Mouse (Mus musculus): ENCODE data around the gene Pdap1. TPM values are rescaled to one million over a fixed set of nuclear protein-coding genes. Genes with fewer than 3 reads are reported as not detected.

Gene Pdap1
- 116 and 136 TPM in 2 replicates for polyA plus RNA-seq (2016; fragmentation: Nextera tagmentation; extraction: Ambion mirVana)

DNA sequence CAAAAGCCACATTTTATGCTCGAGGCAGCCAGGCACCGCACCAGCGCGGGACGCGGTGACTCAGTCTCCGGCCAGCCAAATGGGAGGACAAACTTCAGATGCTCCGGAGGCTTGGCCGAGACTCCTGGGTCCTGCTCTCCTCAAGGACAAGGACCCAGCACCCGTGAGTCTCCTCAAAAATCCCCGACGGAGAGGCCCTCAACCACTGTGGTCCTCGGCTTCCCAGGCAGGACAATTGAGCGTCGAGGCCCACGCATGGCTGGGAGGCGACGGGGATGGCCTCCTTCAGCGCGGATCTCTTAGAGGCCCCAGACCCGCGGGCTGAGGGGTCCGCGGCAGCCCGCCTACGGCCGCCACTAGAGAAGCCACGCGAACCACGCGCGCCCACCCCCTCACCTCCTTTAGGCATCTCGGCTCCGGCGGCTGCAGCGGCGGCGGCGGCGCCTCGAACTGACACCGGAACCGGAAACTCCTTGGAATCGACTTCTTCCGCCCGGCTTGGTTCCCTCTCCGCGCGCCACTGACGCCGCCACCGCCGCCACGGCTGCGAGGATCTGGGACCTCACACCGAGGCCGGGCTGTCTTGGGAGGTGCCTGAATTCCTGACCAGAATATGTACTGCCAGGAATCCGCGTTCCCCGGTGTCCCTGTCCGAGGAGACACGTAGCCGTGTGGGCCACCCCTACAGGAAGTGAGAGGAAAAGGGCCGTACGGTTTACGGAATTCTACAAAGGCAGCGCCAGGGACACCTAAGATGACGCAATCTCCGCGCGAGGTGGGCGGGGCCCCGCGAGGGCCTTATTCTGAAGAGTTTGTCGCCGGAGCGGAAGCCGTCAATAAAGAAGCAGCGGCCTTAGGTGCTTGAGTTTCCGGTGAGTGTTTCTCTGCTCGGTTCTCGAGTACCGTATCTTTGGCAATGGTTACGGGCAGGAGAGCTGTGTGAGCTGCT is at the start of gene Pdap1, which contains the start of gene Bud31:
Pdap1 (minus strand) TSS at position 668 of the 949 bp plus-strand sequence.
Bud31 (plus strand) TSS at position 792 of the 949 bp plus-strand sequence.
- WGBS = under 1% methylated on average over 84 of the region's 84 CpGs
- Histone ChIP-seq H3K27me3 (replicated peaks) (no peaks in the 10 kb centered on the region), H3K4me1 (peaks cover 26% of the 10 kb centered on the region), H3K9me3 (no peaks in the 10 kb centered on the region), H3K4me2 (replicated peaks) (peak within 1 kb of the TSS; percentile 84), H3K36me3 (peaks cover 48% of the 10 kb centered on the region), H3K9ac (peak within 1 kb of the TSS; percentile 91), H3K4me3 (peak within 1 kb of the TSS; percentile 93), H3K27ac (peak within 1 kb of the TSS; percentile 74)
- ATAC-seq (ENCODE audit: low FRiP score, low read depth) = peak; percentile 92

DNA sequence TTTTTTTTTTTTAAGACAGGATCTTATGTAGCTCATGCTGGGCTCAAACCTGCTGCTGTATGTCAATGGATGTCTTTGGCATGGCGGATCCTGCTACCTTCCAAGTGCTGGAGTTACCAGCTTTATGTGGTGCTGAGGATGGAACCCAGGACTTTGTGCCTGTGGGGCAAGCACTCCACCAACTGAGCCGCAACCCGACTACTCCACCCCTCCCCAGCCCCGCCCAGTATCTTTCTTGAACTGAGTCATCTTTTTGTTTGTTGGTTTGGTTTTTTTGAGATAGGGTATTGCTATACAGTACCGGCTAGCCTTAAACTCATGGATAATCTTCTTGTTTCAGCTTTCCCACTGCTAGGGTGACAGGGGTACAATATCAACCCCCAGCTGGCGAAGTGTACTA is 49.4 kb upstream of the Pdap1 start:
- Histone ChIP-seq H3K36me3 (peaks cover 42% of the 10 kb centered on the region), H3K27ac (no peak overlapping the region), H3K4me2 (replicated peaks) (peak overlapping the region; percentile 85), H3K9me3 (no peaks in the 10 kb centered on the region), H3K4me3 (no peak overlapping the region), H3K4me1 (peaks cover 16% of the 10 kb centered on the region), H3K27me3 (replicated peaks) (no peaks in the 10 kb centered on the region), H3K9ac (no peak overlapping the region)
- 98% methylated on average over 6 of the region's 6 CpGs for WGBS
- ATAC-seq (ENCODE audit: low FRiP score, low read depth) = no peak

DNA sequence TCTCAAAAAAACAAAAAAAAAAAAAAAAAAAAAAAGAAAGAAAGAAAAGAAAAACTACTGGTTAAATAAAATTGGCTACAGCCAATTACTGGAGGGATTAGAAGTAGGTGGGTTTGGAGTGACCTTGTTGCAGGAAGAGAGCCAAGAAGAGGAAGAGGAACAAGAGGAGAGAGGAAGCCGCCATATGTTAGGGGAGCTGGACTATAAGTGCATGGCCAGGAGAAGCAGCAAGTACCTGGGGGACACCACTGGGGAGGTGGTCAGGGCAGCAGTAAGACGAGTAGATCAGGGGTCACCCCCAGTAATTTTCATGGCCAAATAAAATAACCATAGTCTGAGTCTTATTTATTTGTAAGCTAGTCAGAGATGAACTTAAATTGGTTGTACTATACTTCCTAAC is 45.2 kb upstream of the Pdap1 start:
- no peak overlapping the region for H3K9ac ChIP-seq
- peaks cover 76% of the 10 kb centered on the region for H3K36me3 ChIP-seq
- ATAC-seq (ENCODE audit: low FRiP score, low read depth) = no peak
- peaks cover 7% of the 10 kb centered on the region for H3K4me1 ChIP-seq
- no peaks in the 10 kb centered on the region for H3K9me3 ChIP-seq
- no peaks in the 10 kb centered on the region for H3K27me3 ChIP-seq (replicated peaks)
- H3K4me2 ChIP-seq (replicated peaks) = no peak overlapping the region
- WGBS = 97% methylated on average over 2 of the region's 2 CpGs
- no peak overlapping the region for H3K4me3 ChIP-seq
- no peak overlapping the region for H3K27ac ChIP-seq

DNA sequence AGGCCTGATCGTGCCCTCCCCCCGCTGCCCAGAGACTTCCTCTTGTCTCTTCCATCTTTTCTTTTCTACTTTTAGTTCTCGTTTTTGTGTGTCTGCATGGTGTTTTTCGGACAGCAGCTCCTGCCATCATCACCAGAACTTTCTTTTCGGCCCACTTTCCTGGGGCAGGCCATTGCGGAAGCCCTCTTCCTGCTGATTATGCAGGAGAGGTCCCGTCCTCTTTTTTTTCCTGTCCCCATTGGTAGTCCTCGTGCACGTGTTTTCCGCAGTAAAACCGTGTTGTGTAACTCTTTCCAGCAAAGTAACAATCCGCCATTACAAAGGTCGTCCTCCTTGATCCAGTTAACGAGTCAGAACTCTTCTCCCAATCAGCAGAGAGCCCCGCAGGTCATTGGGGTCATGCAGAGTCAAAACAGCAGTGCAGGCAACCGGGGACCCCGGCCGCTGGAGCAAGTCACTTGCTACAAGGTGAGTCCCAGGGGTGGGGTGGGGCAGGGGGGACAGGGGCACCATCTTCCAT is 38.5 kb upstream of the Pdap1 start:
- H3K4me2 ChIP-seq (replicated peaks) = no peak overlapping the region
- H3K27ac ChIP-seq = no peak overlapping the region
- H3K27me3 ChIP-seq (replicated peaks) = no peaks in the 10 kb centered on the region
- peaks cover 100% of the 10 kb centered on the region for H3K36me3 ChIP-seq
- no peaks in the 10 kb centered on the region for H3K4me1 ChIP-seq
- H3K4me3 ChIP-seq = no peak overlapping the region
- H3K9ac ChIP-seq = no peak overlapping the region
- WGBS = 89% methylated on average over 18 of the region's 18 CpGs
- ATAC-seq (ENCODE audit: low FRiP score, low read depth) = no peak
- no peaks in the 10 kb centered on the region for H3K9me3 ChIP-seq

DNA sequence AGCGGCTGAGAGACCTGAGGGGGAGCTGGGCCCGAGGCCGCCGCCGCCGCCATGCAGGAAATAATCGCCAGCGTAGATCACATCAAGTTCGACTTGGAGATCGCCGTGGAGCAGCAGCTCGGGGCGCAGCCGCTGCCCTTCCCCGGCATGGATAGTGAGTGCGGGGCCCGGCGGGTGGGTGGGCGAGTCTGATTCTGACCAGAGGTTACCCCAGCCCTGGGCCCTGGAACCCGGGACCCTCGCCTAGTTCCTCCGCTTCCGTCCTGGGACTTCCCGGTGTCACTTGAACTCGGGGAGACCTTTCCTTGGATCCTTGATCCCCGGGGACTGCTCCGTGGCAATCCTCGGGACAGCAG is 27.2 kb upstream of the Pdap1 start:
- ATAC-seq (ENCODE audit: low FRiP score, low read depth) = peak; percentile 71
- H3K27ac ChIP-seq = peak overlapping the region; percentile 42; the same call in 1 of the 2 replicates
- H3K9ac ChIP-seq = peak overlapping the region; percentile 95
- no peaks in the 10 kb centered on the region for H3K9me3 ChIP-seq
- peak overlapping the region; percentile 90 for H3K4me2 ChIP-seq (replicated peaks)
- H3K36me3 ChIP-seq = peaks cover 46% of the 10 kb centered on the region
- peaks cover 24% of the 10 kb centered on the region for H3K4me1 ChIP-seq
- peak overlapping the region; percentile 91 for H3K4me3 ChIP-seq
- no peaks in the 10 kb centered on the region for H3K27me3 ChIP-seq (replicated peaks)
- under 1% methylated on average over 28 of the region's 28 CpGs for WGBS

DNA sequence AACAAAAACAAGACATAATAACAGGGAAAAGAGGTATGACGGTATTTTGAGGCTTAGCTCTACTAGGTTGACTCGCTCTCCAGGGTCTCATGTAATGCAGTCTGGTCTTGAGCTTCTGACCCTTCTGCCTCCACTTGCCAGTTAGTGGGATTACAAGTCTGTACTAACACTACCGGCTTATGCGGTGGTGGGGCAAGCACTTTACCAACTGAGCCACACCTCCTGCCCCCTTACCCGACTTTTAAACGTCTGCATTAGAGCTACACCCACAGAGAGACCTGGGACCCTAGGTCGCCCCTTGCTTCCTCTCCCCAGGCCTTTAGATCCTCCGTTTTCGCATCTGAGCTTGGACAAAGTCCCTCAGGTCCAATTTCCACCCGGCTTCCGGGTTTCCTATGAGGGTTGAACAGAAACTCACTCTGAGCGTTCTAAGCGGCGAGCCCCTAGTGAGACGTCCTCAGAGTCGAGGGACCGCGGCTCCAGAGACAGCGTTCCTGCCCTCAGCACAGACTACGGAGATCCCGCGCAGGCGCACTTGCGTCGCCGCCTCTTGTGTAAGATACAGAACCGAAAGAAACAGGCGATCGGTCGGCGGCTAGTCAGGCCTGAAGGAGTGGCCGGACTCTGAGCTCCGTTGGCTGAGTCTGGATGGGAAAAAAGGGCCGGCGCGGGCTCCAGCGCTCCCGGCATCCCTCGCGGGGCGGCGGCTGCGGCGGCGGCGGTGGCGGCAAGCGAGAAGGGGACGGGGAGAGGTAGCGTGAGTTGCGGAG is 26.7 kb upstream of the Pdap1 start, which contains the start of the genes Ptcd1 and Cpsf4:
Ptcd1 (minus strand) TSS at position 573 of the 770 bp plus-strand sequence.
Cpsf4 (plus strand) TSS at position 678 of the 770 bp plus-strand sequence.
- peak within 1 kb of the TSS; percentile 90 for H3K4me2 ChIP-seq (replicated peaks)
- peak within 1 kb of the TSS; percentile 42; the same call in 1 of the 2 replicates for H3K27ac ChIP-seq
- peak within 1 kb of the TSS; percentile 95 for H3K9ac ChIP-seq
- under 1% methylated on average over 51 of the region's 51 CpGs for WGBS
- ATAC-seq (ENCODE audit: low FRiP score, low read depth) = peak; percentile 95
- peaks cover 43% of the 10 kb centered on the region for H3K36me3 ChIP-seq
- peak within 1 kb of the TSS; percentile 91 for H3K4me3 ChIP-seq
- H3K27me3 ChIP-seq (replicated peaks) = no peaks in the 10 kb centered on the region
- peaks cover 24% of the 10 kb centered on the region for H3K4me1 ChIP-seq
- H3K9me3 ChIP-seq = no peaks in the 10 kb centered on the region

DNA sequence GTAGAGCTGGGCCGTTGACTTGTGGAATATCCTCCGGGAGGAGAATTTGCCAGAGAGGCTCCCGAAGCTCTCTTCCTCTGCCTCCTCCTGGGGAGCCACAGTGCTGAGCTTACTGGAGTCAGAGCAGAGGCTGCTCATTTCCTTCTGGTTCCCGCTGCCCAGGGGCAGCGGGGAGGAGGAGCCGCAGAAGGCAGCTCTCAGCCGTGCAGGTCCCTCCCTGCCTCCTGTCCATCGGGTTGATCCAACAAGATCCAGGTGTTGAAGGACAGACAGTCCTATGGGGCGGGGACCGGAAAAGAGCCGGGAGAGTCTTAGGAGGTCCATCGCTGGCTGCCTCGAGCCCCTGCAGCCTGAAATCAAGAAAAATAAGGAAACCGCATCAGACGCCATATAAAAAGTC is 25.1 kb upstream of the Pdap1 start:
- peaks cover 43% of the 10 kb centered on the region for H3K36me3 ChIP-seq
- H3K27ac ChIP-seq = no peak overlapping the region
- peaks cover 24% of the 10 kb centered on the region for H3K4me1 ChIP-seq
- ATAC-seq (ENCODE audit: low FRiP score, low read depth) = no peak
- 92% methylated on average over 15 of the region's 15 CpGs for WGBS
- no peak overlapping the region for H3K4me2 ChIP-seq (replicated peaks)
- H3K9me3 ChIP-seq = no peaks in the 10 kb centered on the region
- H3K4me3 ChIP-seq = no peak overlapping the region
- H3K9ac ChIP-seq = no peak overlapping the region
- no peaks in the 10 kb centered on the region for H3K27me3 ChIP-seq (replicated peaks)

DNA sequence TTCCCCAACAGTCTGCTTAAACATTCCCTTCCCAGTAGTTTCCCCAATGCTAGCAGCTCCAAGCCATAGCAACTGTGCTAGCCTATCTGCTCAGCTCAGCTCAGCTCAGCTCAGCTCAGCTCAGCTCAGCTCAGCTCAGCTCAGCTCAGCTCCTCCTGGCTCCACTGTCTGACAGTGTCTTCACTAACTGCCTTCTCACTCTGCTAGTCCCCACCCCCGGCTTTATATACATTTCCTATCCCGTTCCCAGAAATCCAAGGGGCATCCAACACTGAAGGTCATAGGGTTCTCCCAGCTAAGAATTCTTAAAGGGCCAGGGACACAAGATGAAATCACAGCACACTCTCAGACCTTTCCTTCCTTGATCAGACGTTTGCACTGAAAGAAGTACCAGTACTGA is 24.7 kb upstream of the Pdap1 start:
- Histone ChIP-seq H3K27me3 (replicated peaks) (no peaks in the 10 kb centered on the region), H3K9me3 (no peaks in the 10 kb centered on the region), H3K36me3 (peaks cover 44% of the 10 kb centered on the region), H3K4me3 (no peak overlapping the region), H3K9ac (no peak overlapping the region), H3K4me1 (peaks cover 24% of the 10 kb centered on the region), H3K4me2 (replicated peaks) (no peak overlapping the region), H3K27ac (no peak overlapping the region)
- ATAC-seq (ENCODE audit: low FRiP score, low read depth) = no peak
- 69% methylated on average over 3 of the region's 3 CpGs for WGBS

DNA sequence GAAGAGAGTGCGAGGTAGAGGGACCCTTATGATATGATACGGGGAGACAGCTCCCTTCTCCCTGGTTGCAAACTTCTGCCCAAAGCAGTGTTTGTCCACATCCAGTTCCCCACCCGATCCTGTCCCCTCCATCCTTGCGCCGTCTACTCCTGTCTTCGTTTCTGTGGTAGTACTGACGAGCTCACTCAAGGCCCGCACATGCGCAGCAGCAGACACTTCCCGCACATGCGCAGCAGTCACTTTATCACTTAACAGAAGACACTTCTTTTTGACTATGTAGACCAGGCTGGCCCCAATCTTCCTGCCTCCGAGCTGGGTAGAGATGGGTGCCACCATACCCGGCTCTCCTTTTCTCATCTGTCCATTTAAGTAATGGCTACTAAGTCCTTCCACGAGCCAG is 21.3 kb upstream of the Pdap1 start:
- Histone ChIP-seq H3K4me1 (peaks cover 7% of the 10 kb centered on the region), H3K4me2 (replicated peaks) (no peak overlapping the region), H3K36me3 (peaks cover 69% of the 10 kb centered on the region), H3K27ac (no peak overlapping the region), H3K9ac (no peak overlapping the region), H3K9me3 (no peaks in the 10 kb centered on the region), H3K27me3 (replicated peaks) (no peaks in the 10 kb centered on the region), H3K4me3 (no peak overlapping the region)
- ATAC-seq (ENCODE audit: low FRiP score, low read depth) = no peak
- 93% methylated on average over 14 of the region's 14 CpGs for WGBS

DNA sequence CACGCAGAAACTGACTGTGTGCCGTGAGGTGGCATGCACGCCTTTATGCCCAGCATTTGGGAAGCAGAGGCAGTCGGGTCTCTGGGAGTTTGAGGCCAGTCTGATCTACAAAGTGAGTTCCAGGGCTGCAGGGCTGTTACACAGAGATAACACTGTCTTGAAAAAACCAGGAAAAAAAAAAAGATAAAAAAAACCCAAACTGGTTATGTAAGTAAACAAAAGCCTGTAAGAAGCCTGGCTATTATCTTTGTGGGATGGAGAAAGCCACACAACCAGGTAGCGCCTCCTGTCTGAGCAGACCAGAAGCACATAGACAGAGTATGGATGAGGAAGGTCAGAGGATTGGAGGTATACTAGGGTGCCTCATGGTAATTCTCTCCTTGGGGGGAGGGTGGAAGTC is 12.7 kb upstream of the Pdap1 start:
- peaks cover 85% of the 10 kb centered on the region for H3K36me3 ChIP-seq

DNA sequence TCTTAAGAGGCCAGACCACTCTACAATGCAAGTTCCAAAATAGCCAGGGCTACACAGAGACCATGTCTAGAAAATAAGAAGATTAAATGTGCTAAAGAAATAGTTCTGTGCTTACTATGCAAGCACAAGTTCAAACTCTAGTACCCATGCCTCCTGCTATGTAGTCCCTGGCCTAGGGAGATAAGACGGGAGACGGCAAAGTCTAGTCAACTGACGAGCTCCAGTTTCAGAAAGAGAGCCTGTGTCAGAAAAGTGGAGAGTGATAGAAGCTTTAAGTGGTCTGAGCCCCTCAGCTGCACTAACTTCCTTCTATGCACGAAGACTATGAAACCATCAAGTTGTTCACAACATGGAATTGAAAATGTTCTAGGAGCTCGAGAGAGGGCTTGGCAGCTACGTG is 9.3 kb upstream of the Pdap1 start:
- no peak overlapping the region for H3K27ac ChIP-seq
- no peak overlapping the region for H3K4me3 ChIP-seq
- H3K36me3 ChIP-seq = peaks cover 96% of the 10 kb centered on the region
- WGBS = 93% methylated on average over 6 of the region's 6 CpGs
- H3K4me2 ChIP-seq (replicated peaks) = no peak overlapping the region
- ATAC-seq (ENCODE audit: low FRiP score, low read depth) = no peak
- no peak overlapping the region for H3K9ac ChIP-seq
- H3K27me3 ChIP-seq (replicated peaks) = no peaks in the 10 kb centered on the region
- H3K9me3 ChIP-seq = no peaks in the 10 kb centered on the region
- no peaks in the 10 kb centered on the region for H3K4me1 ChIP-seq

More for the DNA sequence above, 12.7 kb upstream of the Pdap1 start:
- no peak overlapping the region for H3K4me2 ChIP-seq (replicated peaks)
- no peaks in the 10 kb centered on the region for H3K9me3 ChIP-seq
- no peaks in the 10 kb centered on the region for H3K27me3 ChIP-seq (replicated peaks)
- no peak overlapping the region for H3K4me3 ChIP-seq
- no peak for ATAC-seq (ENCODE audit: low FRiP score, low read depth)
- no peak overlapping the region for H3K27ac ChIP-seq
- H3K4me1 ChIP-seq = no peaks in the 10 kb centered on the region
- H3K9ac ChIP-seq = no peak overlapping the region
- 93% methylated on average over 5 of the region's 5 CpGs for WGBS

DNA sequence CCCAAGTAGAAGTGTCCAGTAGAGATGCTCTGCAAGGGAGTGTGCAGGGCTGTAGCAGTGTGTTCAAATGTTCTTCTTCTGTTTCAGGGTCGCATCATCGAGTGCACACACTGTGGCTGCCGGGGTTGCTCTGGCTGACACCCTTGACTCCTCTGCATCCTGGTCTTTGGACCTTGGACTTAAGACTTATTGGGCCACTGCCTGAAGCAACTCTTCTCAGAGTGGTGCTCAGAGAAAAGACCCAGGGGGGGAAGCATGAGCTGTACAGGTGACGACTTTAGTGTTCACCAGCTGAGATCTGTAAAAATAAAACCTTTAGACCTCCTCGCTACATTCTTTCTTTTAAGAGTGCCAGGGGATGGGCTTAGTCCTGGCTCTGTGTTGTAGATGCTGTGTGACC is 7.7 kb upstream of the Pdap1 start:
- ATAC-seq (ENCODE audit: low FRiP score, low read depth) = no peak
- H3K9ac ChIP-seq = no peak overlapping the region
- H3K27ac ChIP-seq = no peak overlapping the region
- no peak overlapping the region for H3K4me3 ChIP-seq
- no peaks in the 10 kb centered on the region for H3K27me3 ChIP-seq (replicated peaks)
- peaks cover 97% of the 10 kb centered on the region for H3K36me3 ChIP-seq
- no peak overlapping the region for H3K4me2 ChIP-seq (replicated peaks)
- H3K9me3 ChIP-seq = no peaks in the 10 kb centered on the region
- WGBS = 94% methylated on average over 5 of the region's 5 CpGs
- no peaks in the 10 kb centered on the region for H3K4me1 ChIP-seq

Measured in neural tube, embryonic 12.5 days (tissue).